Mouse (Mus musculus): ENCODE results near the gene Fam43a. TPM values are rescaled to one million over a fixed set of nuclear protein-coding genes. Genes with fewer than 3 reads are reported as not detected.

The Fam43a gene
- polyA plus RNA-seq, 1 experiment from 2014 or later, result 8.5 TPM

DNA sequence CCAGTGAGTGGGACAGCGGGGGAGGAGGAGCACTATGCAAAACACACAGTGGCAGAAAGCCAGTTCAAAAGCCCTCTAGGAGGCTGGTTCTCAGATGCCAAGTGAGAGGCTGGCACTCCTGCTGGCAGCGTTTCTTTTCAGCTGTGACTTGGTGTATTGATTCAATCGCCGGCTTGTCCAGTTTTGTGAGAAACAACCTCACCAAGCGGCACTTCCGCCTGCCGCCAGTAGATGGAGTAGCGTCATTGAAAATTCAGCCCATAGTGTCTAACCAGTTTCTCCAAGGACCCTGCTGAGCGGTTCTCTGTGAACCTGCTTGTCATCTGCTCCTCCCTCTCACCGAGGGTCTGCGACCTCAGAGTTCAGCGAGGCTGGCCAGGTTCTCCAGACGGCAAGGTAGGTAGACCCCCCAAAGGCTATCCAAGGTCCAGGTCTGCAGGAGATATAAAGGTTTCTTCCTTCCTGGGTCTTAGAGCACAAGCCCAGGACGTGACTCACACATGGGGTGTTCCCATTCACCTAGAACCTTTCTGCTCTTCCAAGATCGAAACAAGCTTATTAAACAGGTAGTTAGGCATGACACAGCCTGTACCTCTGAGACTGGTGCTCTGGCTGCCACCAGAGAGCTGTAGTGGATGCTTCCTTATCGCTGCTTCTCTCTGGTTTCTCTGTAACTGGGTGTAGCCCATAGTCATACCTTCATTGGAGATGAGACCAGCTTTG, 2.4 kb upstream of the Fam43a start:
- H3K27ac ChIP-seq (replicated peaks in 1 of 2; ENCODE audit: control insufficient read depth in 1 of 2, insufficient read depth in 1 of 2, low read depth in 2 of 2, low read length in 2 of 2), result no peak overlapping the region
- no peaks in the 10 kb centered on the region for H3K27me3 ChIP-seq (ENCODE audit: control insufficient read depth, insufficient read depth, low read length)
- peak overlapping the region; percentile 62 for H3K4me2 ChIP-seq (ENCODE audit: low read length)
- peaks cover 21 to 22% of the 10 kb centered on the region in 2 experiments for H3K4me1 ChIP-seq (ENCODE audit: control insufficient read depth in 2 of 2, insufficient read depth in 2 of 2, low read length in 2 of 2)
- WGBS, result 10% methylated on average over 16 of the region's 16 CpGs
- peak overlapping the region; percentile 11 to 12; a peak in 3 of 4 replicates for H3K4me3 ChIP-seq (ENCODE audit: control insufficient read depth in 1 of 2, insufficient read depth in 1 of 2, low read depth in 1 of 2, low read length in 2 of 2)
- no peak for ATAC-seq (ENCODE audit: insufficient number of reproducible peaks, insufficient read depth, low FRiP score, low read depth)
- H3K9ac ChIP-seq (ENCODE audit: low read length), result peak overlapping the region; percentile 59; the same call in 1 of the 2 replicates
- no peaks in the 10 kb centered on the region for H3K9me3 ChIP-seq (ENCODE audit: control insufficient read depth, low read length)
- 0 out of 2 replicates have a peak, but pooled peaks cover 3% of the 10 kb centered on the region for H3K36me3 ChIP-seq (ENCODE audit: control insufficient read depth, insufficient read depth, low read length)

DNA sequence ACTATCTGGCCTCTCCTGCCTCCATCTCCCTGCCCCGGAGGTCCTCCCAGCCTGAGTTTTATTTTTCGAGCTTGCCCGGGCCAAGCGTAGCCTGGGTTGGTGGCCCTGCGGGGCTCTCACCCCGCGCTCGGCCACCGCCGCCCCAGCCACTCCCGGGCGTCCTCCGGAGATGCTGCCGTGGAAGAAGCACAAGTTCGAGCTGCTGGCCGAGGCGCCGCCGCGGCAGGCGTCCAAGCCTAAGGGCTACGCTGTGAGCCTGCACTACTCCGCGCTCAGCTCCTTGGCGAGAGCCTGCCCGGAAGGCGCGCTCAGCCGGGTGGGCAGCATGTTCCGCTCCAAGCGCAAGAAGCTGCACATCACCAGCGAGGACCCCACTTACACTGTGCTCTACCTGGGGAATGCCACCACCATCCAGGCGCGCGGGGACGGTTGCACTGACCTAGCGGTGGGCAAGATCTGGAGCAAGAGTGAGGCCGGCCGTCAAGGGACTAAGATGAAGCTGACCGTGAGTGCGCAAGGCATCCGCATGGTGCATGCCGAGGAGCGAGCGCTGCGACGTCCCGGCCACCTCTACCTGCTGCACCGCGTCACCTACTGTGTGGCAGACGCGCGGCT, 1.0 kb downstream of the Fam43a start:
- ATAC-seq (ENCODE audit: insufficient number of reproducible peaks, insufficient read depth, low FRiP score, low read depth), result peak; percentile 36; the same call in 1 of the 2 replicates
- Histone ChIP-seq H3K4me3 (ENCODE audit: control insufficient read depth in 1 of 2, insufficient read depth in 1 of 2, low read depth in 1 of 2, low read length in 2 of 2) (peak overlapping the region; percentile 58 to 89), H3K27me3 (ENCODE audit: control insufficient read depth, insufficient read depth, low read length) (no peaks in the 10 kb centered on the region), H3K4me2 (ENCODE audit: low read length) (peak overlapping the region; percentile 97), H3K4me1 (ENCODE audit: control insufficient read depth in 2 of 2, insufficient read depth in 2 of 2, low read length in 2 of 2) (peaks cover 39 to 46% of the 10 kb centered on the region in 2 experiments), H3K9ac (ENCODE audit: low read length) (peak overlapping the region; percentile 88), H3K9me3 (ENCODE audit: control insufficient read depth, low read length) (no peaks in the 10 kb centered on the region), H3K36me3 (ENCODE audit: control insufficient read depth, insufficient read depth, low read length) (0 out of 2 replicates have a peak, but pooled peaks cover 3% of the 10 kb centered on the region), H3K27ac (replicated peaks in 1 of 2; ENCODE audit: control insufficient read depth in 1 of 2, insufficient read depth in 1 of 2, low read depth in 2 of 2, low read length in 2 of 2) (peak overlapping the region; percentile 47 to 92; a peak in 3 of 4 replicates)
- under 1% methylated on average over 53 of the region's 53 CpGs for WGBS

DNA sequence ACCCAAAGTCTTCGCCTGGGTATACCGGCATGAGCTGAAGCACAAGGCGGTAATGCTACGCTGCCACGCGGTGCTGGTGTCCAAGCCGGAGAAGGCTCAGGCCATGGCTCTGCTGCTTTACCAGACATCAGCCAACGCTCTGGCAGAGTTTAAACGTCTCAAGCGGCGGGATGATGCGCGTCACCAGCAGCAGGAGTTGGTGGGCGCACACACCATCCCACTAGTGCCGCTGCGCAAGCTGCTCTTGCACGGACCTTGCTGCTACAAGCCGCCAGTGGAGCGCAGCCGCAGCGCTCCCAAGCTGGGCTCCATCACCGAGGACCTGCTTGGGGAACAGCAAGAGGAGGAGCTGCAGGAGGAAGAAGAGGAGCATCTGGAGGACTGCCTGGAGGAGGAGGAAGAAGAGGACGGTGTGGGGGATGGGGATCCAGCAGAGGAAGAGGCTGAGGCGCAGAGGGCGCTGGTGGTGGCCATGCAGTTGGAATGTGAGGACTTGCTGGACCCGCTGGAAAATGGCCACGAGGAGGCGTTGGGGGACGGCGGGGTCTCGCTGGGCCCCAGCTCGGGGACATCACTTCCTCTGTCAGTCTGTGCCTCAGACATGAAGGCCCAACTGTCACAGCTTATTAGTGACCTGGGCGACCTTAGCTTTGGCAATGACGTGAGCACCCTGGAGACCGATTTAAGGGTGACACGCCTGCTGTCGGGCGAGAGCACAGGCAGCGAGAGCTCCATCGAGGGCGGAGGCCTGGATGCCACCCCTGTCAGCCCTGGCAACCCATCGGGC, 1.7 kb downstream of the Fam43a start:
- H3K27ac ChIP-seq (replicated peaks in 1 of 2; ENCODE audit: control insufficient read depth in 1 of 2, insufficient read depth in 1 of 2, low read depth in 2 of 2, low read length in 2 of 2), result peak overlapping the region in 1 of 2 experiments; percentile 39; a peak in 3 of 4 replicates
- no peaks in the 10 kb centered on the region for H3K9me3 ChIP-seq (ENCODE audit: control insufficient read depth, low read length)
- H3K4me2 ChIP-seq (ENCODE audit: low read length), result peak overlapping the region; percentile 97
- H3K27me3 ChIP-seq (ENCODE audit: control insufficient read depth, insufficient read depth, low read length), result no peaks in the 10 kb centered on the region
- peak overlapping the region; percentile 58 to 89 for H3K4me3 ChIP-seq (ENCODE audit: control insufficient read depth in 1 of 2, insufficient read depth in 1 of 2, low read depth in 1 of 2, low read length in 2 of 2)
- H3K36me3 ChIP-seq (ENCODE audit: control insufficient read depth, insufficient read depth, low read length), result 0 out of 2 replicates have a peak, but pooled peaks cover 3% of the 10 kb centered on the region
- peak overlapping the region; percentile 88 for H3K9ac ChIP-seq (ENCODE audit: low read length)
- peaks cover 39 to 46% of the 10 kb centered on the region in 2 experiments for H3K4me1 ChIP-seq (ENCODE audit: control insufficient read depth in 2 of 2, insufficient read depth in 2 of 2, low read length in 2 of 2)
- ATAC-seq (ENCODE audit: insufficient number of reproducible peaks, insufficient read depth, low FRiP score, low read depth), result no peak
- 8% methylated on average over 42 of the region's 42 CpGs for WGBS

DNA sequence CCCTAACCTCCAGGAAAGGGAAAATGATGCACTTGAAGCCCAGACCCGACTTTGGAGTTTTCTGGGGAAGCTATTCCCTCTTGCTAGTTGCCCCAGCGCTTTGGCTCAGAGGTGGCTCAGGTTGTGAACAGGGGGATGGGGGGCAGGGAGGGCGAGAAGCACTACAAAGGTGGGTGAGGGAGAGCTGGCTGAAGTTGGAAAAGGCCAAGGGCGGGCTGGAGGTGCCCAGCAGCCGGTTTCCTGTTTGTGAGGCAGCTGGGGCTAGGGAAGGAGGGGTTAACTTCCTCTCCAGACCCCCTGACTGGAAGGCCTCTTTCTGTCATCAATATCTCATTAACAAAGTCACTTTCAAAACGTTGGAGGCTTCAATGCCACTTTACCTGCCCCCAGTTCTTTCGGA, 2.4 kb downstream of the Fam43a start:
- WGBS, result 27% methylated on average over 7 of the region's 7 CpGs
- Histone ChIP-seq H3K4me3 (ENCODE audit: control insufficient read depth in 1 of 2, insufficient read depth in 1 of 2, low read depth in 1 of 2, low read length in 2 of 2) (peak overlapping the region; percentile 58 to 89), H3K9ac (ENCODE audit: low read length) (peak overlapping the region; percentile 88), H3K9me3 (ENCODE audit: control insufficient read depth, low read length) (no peaks in the 10 kb centered on the region), H3K27me3 (ENCODE audit: control insufficient read depth, insufficient read depth, low read length) (no peaks in the 10 kb centered on the region), H3K4me2 (ENCODE audit: low read length) (peak overlapping the region; percentile 97), H3K36me3 (ENCODE audit: control insufficient read depth, insufficient read depth, low read length) (0 out of 2 replicates have a peak, but pooled peaks cover 3% of the 10 kb centered on the region), H3K4me1 (ENCODE audit: control insufficient read depth in 2 of 2, insufficient read depth in 2 of 2, low read length in 2 of 2) (peaks cover 34 to 42% of the 10 kb centered on the region in 2 experiments), H3K27ac (replicated peaks in 1 of 2; ENCODE audit: control insufficient read depth in 1 of 2, insufficient read depth in 1 of 2, low read depth in 2 of 2, low read length in 2 of 2) (peak overlapping the region; percentile 8 to 39; a peak in 3 of 4 replicates)
- no peak for ATAC-seq (ENCODE audit: insufficient number of reproducible peaks, insufficient read depth, low FRiP score, low read depth)

DNA sequence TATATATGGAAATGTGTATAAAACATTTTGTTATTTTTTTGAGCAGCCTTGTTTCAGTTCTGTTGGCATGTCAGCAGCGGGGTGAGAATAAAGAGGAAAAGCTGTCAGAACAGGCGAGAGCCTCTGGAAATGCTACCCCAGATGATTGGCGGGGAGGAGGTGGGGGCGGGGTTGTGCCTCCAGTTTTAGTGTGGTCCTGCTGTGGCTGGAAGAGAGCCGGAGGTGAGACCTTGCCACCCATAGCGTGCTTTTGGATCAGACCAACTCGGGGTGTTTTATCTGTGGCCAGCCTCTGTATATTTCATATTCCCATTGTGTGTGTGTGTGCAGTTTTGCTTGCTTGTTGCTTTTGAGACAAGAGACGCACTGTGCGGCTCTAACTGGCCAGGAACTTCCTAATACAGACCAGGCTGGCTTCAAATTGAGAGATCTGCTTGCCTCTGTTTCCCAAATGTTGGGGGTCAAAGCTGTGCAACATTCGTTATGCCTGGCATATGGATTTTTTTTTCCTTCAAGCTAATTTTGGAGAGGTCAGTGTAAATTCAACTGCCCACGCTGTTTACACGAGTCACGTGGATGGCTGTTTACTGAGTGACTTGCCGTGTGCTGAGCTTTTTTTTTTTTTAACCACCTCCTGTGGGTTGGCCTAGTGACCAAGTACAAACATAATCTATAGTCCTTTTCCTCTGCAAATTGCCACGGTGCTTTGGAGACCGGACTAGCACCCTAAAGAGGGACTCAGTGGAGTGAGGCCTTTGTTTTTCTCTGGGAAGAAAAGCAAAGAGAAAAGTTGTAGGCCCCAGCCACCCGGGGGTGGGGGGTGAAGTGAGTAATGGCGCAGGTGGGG, 3.4 kb downstream of the Fam43a start:
- no peak overlapping the region for H3K27ac ChIP-seq (replicated peaks in 1 of 2; ENCODE audit: control insufficient read depth in 1 of 2, insufficient read depth in 1 of 2, low read depth in 2 of 2, low read length in 2 of 2)
- H3K27me3 ChIP-seq (ENCODE audit: control insufficient read depth, insufficient read depth, low read length), result no peaks in the 10 kb centered on the region
- peaks cover 30 to 38% of the 10 kb centered on the region in 2 experiments for H3K4me1 ChIP-seq (ENCODE audit: control insufficient read depth in 2 of 2, insufficient read depth in 2 of 2, low read length in 2 of 2)
- 0 out of 2 replicates have a peak, but pooled peaks cover 3% of the 10 kb centered on the region for H3K36me3 ChIP-seq (ENCODE audit: control insufficient read depth, insufficient read depth, low read length)
- WGBS, result 45% methylated on average over 18 of the region's 18 CpGs
- no peak for ATAC-seq (ENCODE audit: insufficient number of reproducible peaks, insufficient read depth, low FRiP score, low read depth)
- H3K4me3 ChIP-seq (ENCODE audit: control insufficient read depth in 1 of 2, insufficient read depth in 1 of 2, low read depth in 1 of 2, low read length in 2 of 2), result peak overlapping the region; percentile 4 to 89; a peak in 1 of 4 replicates
- peak overlapping the region; percentile 97 for H3K4me2 ChIP-seq (ENCODE audit: low read length)
- H3K9me3 ChIP-seq (ENCODE audit: control insufficient read depth, low read length), result no peaks in the 10 kb centered on the region
- H3K9ac ChIP-seq (ENCODE audit: low read length), result no peak overlapping the region

DNA sequence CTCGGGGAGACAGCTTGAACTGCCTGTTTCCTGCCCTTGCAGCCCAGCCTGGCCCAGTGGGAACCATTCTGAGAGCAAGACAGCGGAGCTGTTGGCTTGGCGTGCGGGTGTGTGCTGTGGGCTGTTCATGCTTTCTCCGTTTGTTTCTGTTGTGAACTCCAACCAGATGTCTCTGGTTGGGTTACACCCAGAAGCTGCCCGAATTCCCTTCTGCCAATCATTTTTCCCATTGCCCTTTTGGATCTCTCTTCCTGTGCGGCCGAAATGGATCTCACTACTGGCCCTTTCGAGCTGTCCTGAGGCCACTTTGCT, 4.0 kb downstream of the Fam43a start:
- H3K4me3 ChIP-seq (ENCODE audit: control insufficient read depth in 1 of 2, insufficient read depth in 1 of 2, low read depth in 1 of 2, low read length in 2 of 2), result no peak overlapping the region
- 69% methylated on average over 9 of the region's 9 CpGs for WGBS

More for the DNA sequence above, 4.0 kb downstream of the Fam43a start:
- H3K4me2 ChIP-seq (ENCODE audit: low read length), result peak overlapping the region; percentile 97
- peaks cover 30 to 38% of the 10 kb centered on the region in 2 experiments for H3K4me1 ChIP-seq (ENCODE audit: control insufficient read depth in 2 of 2, insufficient read depth in 2 of 2, low read length in 2 of 2)
- no peak for ATAC-seq (ENCODE audit: insufficient number of reproducible peaks, insufficient read depth, low FRiP score, low read depth)
- H3K9ac ChIP-seq (ENCODE audit: low read length), result no peak overlapping the region
- no peaks in the 10 kb centered on the region for H3K9me3 ChIP-seq (ENCODE audit: control insufficient read depth, low read length)
- no peak overlapping the region for H3K27ac ChIP-seq (replicated peaks in 1 of 2; ENCODE audit: control insufficient read depth in 1 of 2, insufficient read depth in 1 of 2, low read depth in 2 of 2, low read length in 2 of 2)
- H3K27me3 ChIP-seq (ENCODE audit: control insufficient read depth, insufficient read depth, low read length), result no peaks in the 10 kb centered on the region
- 0 out of 2 replicates have a peak, but pooled peaks cover 3% of the 10 kb centered on the region for H3K36me3 ChIP-seq (ENCODE audit: control insufficient read depth, insufficient read depth, low read length)
